34 mouse cellular contexts compared by ENCODE assay signal in genomic region chr19:32940806-32941205, GRCm38 (mm10).
"Had no signal": no experiment of that assay in that cellular context is flagged by ENCODE, and none has a peak within 500 bp of the region (broad histone marks: within the 10 kb centered on the region; RNA-seq: fewer than 3 reads in every experiment).

No protein-coding gene starts in this region.

- H3K36me3 ChIP-seq: heart, embryonic 12.5 days; heart, embryonic 13.5 days; heart, embryonic 15.5 days; hindbrain, embryonic 10.5 days; hindbrain, embryonic 12.5 days; hindbrain, embryonic 13.5 days; hindbrain, embryonic 15.5 days; intestine, embryonic 15.5 days; kidney, embryonic 15.5 days had no signal

- H3K9ac ChIP-seq: heart, embryonic 12.5 days; heart, embryonic 13.5 days; heart, embryonic 15.5 days; hindbrain, embryonic 12.5 days; hindbrain, embryonic 13.5 days; hindbrain, embryonic 14.5 days; hindbrain, embryonic 15.5 days; intestine, embryonic 15.5 days; kidney, embryonic 15.5 days had no signal

- H3K9me3 ChIP-seq: heart, embryonic 12.5 days; heart, embryonic 13.5 days; heart, embryonic 15.5 days; hindbrain, embryonic 10.5 days; hindbrain, embryonic 12.5 days; hindbrain, embryonic 13.5 days; hindbrain, embryonic 15.5 days; intestine, embryonic 15.5 days; kidney, embryonic 15.5 days had no signal

- H3K4me3 ChIP-seq: heart, embryonic 12.5 days; heart, embryonic 13.5 days; heart, embryonic 15.5 days; hindbrain, embryonic 10.5 days; hindbrain, embryonic 12.5 days; hindbrain, embryonic 13.5 days; hindbrain, embryonic 15.5 days; intestine, embryonic 15.5 days; kidney, embryonic 15.5 days; layer of hippocampus, adult 2 months; left cerebral cortex, adult 2 months had no signal

- H3K27me3 ChIP-seq: heart, embryonic 12.5 days; heart, embryonic 13.5 days; heart, embryonic 15.5 days; hindbrain, embryonic 12.5 days; hindbrain, embryonic 13.5 days; hindbrain, embryonic 15.5 days; intestine, embryonic 15.5 days; kidney, embryonic 15.5 days had no signal

- H3K4me1 ChIP-seq: heart, embryonic 12.5 days; heart, embryonic 13.5 days; heart, embryonic 15.5 days; hindbrain, embryonic 10.5 days; hindbrain, embryonic 12.5 days; hindbrain, embryonic 13.5 days; hindbrain, embryonic 15.5 days; intestine, embryonic 15.5 days; kidney, embryonic 15.5 days had no signal

- H3K27ac ChIP-seq: heart, embryonic 13.5 days; heart, embryonic 15.5 days; hindbrain, embryonic 10.5 days; hindbrain, embryonic 12.5 days; hindbrain, embryonic 13.5 days; hindbrain, embryonic 14.5 days; hindbrain, embryonic 15.5 days; hindbrain, postnatal 0 days; intestine, embryonic 15.5 days; kidney, embryonic 15.5 days; kidney, postnatal 0 days; left cerebral cortex, adult 2 months had no signal

- ATAC-seq: hindbrain, embryonic 16.5 days; hindbrain, postnatal 0 days; inflammation-experienced regulatory T-cells, adult 6 months; intestine, embryonic 15.5 days; intestine, embryonic 16.5 days; intestine, postnatal 0 days had no signal

- DNase-seq: heart, postnatal 10 days; heart, postnatal 14 days; heart, postnatal 36 days; heart, postnatal 4 days; kidney, adult 11 months; kidney, adult 18-20 months; kidney, adult 2 months; kidney, adult 8-10 months; kidney, adult 9 months; kidney, postnatal 10 days; kidney, postnatal 14 days; kidney, postnatal 25 days; kidney, postnatal 36 days; kidney, postnatal 4 days; layer of hippocampus, adult 9-11 months; layer of hippocampus, postnatal 36 days had no signal
